Mouse (Mus musculus) activated CD4-positive, CD25-positive, alpha-beta regulatory T cell, adult 4 months (primary cell): ENCODE measurements around the gene Fgf23. TPM values are rescaled to one million over a fixed set of nuclear protein-coding genes. Genes with fewer than 3 reads are reported as not detected.
A peak's percentile ranks its signal among the peaks of the same experiment; 100 is the strongest.

Source experiments
- ATAC-seq: one replicate; pipeline ENCODE4 v1.8.0; 2017
- polyA plus RNA-seq, 2 experiments: library from polyadenylated mRNA; unstranded; fragments of 100-300 nt; shearing (Covaris generic); gene quantifications; one replicate each; pipeline ENCODE4 v1.2.1; 2017

Fgf23 gene
- not detected for polyA plus RNA-seq

GRCm38 (mm10) chr6:127072817-127073216 is at the start of gene Fgf23:
Fgf23 (plus strand) TSS chr6:127072902.
- no peak for ATAC-seq

DNA sequence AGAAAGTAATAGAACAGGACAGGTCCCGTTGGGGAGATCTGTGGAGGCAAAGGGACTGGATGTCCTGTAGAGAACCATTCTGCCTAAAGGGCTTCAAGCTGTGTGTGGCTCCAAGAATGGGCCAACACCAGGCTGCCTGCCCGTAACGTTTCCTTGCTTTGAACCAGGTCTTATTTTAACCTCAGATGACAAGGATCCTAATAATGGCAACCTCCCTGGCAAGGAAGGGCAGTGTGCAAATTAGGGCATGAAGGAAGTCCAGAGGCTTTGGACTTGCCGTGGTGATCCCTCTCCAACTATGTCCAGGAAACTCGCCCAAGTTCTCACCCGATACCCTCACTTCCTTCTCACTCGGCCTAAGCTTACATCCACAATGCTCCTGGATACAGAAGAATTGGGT is 47.9 kb upstream of the Fgf23 start:
- ATAC-seq = no peak

- peak; percentile 49 for ATAC-seq
Measured at GRCm38 (mm10) chr6:127034760-127035159, 37.9 kb upstream of the Fgf23 start.

DNA sequence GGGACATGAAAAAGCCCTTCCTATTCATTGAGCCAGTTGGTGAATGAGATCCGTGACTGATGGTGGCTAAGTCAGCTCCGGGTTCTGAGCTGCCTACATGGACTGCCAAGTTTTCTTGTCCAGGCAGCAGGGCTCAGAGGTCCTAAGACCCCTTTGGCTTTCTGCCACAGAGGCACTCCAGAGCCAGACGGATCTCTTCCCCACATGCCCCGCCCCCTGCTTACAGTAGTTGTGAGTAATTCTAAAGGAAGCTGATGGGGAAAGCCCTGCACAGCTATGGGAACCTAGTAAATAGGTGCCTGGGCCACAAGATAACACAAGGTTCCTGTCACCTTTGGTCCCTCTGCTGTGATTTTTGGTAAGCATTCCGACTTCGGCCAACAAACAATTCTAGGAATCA is 27.8 kb upstream of the Fgf23 start:
- no peak for ATAC-seq

GRCm38 (mm10) chr6:127050847-127051246 is 21.9 kb upstream of the Fgf23 start:
- no peak for ATAC-seq

DNA sequence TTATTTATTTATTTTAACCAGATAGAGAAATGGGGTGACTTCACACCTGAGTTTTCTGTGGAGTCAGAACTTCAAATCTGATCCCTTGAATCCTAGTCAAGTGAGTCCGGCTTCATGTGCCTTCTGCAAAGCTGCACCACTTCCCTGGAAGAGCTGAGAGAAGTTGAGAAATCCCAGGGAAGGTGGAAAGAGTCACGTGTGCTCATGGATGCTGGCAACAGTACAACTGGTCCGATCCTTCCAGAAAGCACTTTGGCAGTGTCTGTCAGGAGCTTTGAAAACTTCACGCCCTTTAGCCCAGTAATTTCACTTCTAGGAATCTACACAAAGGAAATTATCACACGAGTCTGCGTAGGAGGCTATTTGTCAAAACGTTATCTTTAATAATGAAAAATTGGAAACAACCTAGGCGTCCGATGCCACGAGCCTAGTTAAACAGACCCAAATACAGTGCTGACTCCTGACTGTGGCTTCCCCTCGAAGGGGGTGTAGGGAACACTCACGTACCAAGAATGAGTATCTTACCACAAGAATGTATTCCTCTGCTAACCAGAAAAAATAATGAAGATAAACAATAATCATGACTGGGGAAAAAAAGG is 15.6 kb upstream of the Fgf23 start:
- ATAC-seq = no peak

GRCm38 (mm10) chr6:127059975-127060374 is 12.7 kb upstream of the Fgf23 start:
- ATAC-seq = no peak

DNA sequence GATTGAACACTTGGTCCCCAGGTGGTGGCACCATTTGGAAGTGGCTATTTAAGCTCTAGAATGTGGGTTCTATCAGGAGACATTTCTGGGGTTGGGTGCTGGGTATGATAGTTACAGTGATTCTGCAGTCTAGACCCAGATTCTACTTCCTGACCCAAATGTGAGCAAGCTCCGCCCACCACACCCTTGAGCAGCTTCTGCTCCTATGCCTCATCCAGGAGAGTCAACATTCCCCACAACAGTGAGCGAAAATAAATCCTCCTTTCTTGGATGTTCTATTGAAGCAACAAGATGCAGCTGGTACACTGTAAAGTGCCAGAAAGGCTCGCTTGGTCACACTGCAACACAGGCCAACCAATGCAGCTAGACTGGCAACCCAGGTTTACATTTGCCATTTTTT is 8.8 kb upstream of the Fgf23 start:
- ATAC-seq = no peak

- ATAC-seq = no peak
Measured at GRCm38 (mm10) chr6:127064815-127065214, 7.9 kb upstream of the Fgf23 start.

- ATAC-seq = peak; percentile 82
Measured at GRCm38 (mm10) chr6:127079867-127080731, 7.4 kb downstream of the Fgf23 start.

GRCm38 (mm10) chr6:127081820-127082219 is 9.1 kb downstream of the Fgf23 start:
- no peak for ATAC-seq

DNA sequence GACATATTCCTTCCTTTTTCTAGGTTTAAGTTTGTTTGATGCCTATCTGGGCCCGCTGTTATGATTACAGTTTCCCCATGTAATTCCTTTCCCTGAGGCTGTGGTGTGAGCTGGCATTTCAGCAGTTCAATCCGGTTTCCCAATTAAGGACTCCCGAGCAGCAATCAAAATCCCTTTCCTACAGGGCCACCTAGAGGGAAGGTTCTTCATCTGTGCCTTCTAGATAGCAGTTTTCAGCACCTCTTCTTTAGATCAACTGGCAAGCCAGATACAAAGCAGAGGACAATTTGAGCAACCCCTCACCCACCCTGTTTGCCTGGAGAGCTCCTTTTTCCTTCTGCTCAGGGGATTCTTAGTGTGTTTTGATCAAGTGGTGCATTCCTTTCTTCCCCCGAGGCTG is 14.0 kb downstream of the Fgf23 start:
- ATAC-seq = no peak

DNA sequence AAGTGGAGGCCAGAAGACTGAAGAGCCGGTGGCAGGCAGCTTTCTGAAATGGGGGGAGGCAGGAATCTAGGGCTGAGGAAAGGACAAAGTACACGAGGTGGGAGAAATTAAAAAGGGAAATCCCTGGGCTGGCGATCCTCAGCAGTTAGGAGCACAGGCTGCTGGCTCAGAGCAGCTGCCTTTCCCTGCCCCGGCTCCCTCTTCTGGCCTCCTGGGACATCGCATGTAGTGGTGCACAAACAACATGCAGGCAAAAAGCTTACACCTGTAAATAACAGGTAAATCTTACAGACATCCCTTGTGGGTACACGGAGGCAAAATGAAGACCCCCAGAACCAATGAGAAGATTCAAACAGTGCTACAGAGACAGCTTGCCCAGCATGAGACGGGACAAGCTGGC is 21.9 kb downstream of the Fgf23 start:
- no peak for ATAC-seq

DNA sequence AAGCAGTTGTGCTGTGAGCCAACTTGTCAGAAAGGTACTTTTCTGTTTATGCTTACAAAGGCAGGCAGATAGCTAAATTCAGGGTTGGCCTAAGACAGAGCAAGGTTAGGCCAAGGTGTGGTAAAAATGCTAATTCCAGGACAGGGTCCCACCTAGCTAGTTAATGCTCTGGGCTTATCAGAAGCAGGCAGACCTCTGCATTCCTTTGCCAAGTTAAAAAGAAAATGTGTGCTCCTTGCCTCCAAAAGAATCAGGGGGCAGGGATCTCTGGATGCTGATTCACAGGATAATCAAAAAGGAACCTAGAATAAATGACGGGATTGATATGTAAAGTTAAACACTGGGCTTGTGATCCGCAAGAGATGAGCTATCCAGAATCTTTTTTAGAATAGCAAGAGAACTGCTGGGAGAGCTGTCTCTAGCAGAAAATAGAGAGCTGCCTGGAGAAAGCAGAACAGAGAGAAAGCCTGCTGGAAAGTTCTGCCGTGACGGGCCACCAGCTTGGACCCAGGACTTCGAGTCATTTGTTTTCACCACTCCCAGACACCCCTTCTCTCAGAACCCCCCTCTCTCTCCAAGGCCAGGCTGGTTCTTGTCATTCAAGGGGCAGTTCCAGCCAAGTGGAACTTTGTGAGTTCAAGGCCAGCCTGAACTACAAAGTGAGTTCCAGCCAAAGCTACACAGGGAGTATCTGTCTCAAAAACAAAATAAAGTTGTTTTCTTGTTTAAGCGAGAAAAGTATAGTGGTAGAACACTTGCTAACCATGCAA is 31.0 kb downstream of the Fgf23 start:
- ATAC-seq = no peak

DNA sequence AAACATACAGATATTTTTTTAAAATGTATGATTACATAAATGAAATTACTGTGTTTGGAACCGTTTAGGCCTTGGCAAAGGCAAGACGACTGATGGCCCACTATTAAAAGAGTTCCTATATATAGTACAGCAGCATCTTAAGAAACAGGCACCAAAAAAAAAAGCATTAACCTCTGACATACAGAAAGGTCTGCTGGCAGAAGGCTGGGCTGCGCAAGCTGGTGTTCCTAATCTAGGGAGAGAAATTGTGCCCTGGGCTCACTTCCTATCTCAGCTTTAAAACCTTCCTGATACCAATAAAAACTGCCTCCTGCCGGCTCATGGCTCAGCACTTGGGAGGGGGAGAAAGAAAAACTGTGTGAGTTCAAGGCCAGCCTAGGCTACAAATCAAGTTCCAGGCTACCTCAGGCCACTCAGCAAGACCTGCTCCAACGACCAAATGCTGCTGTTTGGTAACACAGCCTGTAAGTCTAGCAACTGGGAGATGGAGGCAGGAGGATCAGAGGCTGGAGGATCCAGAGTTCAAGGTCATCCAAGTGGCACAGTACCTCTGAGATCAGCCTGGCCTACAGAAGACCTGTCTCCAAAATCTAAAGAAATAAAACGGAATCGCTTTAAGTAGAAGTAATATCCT is 31.8 kb downstream of the Fgf23 start:
- no peak for ATAC-seq

- no peak for ATAC-seq
Measured at GRCm38 (mm10) chr6:127105107-127105506, 32.4 kb downstream of the Fgf23 start.

DNA sequence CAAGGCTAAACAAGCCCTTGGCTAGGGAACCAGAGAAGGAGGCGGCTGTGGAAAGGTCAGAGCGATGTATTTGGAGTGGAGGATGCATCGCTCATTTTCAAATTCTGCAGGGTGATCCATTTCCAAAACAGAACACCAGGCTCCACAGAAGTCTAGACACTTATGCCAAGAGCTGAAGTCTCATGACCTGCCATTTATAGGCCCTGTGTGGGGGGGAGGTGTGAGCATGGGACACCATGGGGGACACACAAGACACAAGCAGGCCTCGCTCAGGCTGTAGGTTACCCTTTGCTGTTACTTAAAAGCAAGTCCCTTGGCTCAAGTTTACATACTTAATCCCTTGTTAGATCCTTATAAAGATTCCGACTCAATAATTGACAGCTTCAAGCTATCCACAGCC is 33.5 kb downstream of the Fgf23 start:
- ATAC-seq = no peak

DNA sequence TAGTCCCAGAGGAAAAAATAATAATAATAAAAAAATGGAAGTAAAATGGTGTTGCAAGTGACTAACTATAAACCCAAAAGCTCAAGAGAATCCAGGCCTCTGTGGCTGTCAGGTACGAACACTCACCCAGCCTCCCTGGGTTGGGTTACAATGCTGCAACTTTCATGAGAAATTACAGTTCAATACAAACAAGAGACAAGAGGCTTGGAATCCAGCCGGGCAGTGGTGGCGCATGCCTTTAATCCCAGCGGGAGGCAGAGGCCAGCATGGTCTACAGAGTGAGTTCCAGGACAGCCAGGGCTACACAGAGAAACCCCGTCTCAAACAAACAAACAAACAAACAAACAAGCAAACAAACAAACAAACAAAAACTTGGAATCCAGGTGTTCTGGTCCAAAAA is 34.0 kb downstream of the Fgf23 start:
- no peak for ATAC-seq

- ATAC-seq = no peak
Measured at GRCm38 (mm10) chr6:127107413-127107812, 34.7 kb downstream of the Fgf23 start.

DNA sequence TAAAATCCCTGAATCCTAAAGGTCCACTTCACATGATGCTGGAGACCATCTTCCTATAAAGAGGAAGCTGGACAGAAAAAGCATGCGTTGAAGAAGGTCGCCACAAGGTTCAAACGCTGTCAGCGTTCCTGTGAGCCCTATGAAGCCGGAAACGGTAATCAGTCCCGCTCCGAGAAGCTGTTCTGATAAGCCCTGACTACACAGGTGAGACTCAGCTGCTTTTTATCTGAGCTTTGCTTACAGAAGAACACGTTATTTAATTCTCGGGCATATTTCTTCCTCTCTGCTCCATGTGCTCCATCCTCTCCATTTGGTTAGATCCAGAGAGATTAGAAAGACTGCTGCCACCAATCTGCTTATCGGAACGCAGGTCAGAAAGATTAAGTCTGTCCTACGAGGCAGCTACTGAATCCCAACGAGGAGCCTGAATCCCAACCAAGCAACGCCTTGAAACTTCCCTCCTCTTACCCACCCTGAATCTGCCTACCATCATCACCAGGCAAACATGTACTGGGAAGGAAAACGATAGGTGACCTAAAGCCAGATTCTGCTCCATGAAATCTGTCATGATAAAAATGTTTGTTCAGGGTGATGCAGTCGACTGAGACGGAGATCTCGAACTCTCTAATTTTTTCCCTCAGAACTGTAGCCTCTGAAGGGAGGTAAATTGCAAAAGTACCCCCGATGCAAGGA is 35.8 kb downstream of the Fgf23 start:
- no peak for ATAC-seq

DNA sequence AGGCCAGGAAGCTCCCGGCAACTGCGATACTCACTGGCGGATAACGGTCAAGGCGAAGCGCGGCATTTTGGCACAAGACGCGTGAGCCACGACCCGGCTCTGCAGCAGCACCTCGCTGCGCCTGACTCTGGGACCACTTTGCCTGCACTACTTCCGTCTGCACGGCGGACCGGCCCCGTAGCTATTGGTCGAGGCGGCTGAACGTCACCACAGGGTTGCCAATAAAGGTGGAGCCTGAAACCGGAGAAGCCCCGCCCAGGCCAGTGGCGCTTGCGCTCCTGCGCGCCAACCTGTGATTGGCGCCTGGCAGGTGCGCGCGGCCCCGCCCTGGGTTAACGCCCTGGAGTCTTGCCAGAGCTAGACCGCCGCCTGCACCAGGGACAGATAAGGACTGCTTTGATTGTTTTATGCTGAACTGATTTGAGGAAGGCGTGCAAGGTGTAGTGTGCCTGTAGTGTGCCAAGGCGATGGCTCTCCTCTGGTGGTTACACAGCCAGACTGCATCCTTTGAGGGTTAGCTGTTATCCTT is 36.8 kb downstream of the Fgf23 start, which contains the start of gene Tigar:
Tigar (minus strand) TSS at position 156 of the 529 bp plus-strand sequence.
- ATAC-seq = peak; percentile 99
